Mouse (Mus musculus) ES-Bruce4 (cell line): ENCODE data around the gene Wdr82.
"Not testable (repeated sequence)": the region's sequence is repeated elsewhere in the genome, so short reads cannot be mapped to it uniquely, and the experiment has no call there.

Experiments used
- EP300 ChIP-seq: IDR thresholded peaks from 2 replicates; pipeline ENCODE4 v1.6.1; 2011; ENCODE audit warnings: low read depth, low read length; ENCODE audit not compliant: insufficient read depth
- POLR2A ChIP-seq: IDR thresholded peaks from one replicate; pipeline ENCODE4 v1.8.1; 2011; ENCODE audit warnings: low read length; ENCODE audit not compliant: insufficient read depth

DNA sequence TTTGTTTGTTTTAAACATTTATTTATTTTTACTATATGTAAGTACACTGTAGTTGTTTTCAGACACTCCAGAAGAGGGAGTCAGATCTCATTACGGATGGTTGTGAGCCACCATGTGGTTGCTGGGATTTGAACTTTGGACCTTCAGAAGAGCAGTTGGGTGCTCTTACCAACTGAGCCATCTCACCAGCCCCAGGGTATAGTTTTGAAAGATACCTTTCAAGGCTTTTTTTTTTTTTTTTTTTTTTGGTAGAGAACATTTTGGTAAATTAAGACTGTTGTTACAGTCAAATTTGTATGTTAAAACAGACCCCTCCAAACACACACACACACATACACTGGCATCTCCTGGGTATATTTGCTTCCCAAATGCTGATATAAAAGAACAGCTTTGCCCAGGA is 1.7 kb upstream of the Wdr82 start:
- TF ChIP-seq EP300, POLR2A: not testable (repeated sequence)
